Mouse (Mus musculus) ovary, adult 10 weeks (tissue): ENCODE results near the gene Speer4f1. TPM values are rescaled to one million over a fixed set of nuclear protein-coding genes. Genes with fewer than 3 reads are reported as not detected.

Source experiments
- polyA plus RNA-seq: library from polyadenylated mRNA; stranded (reverse); fragments of 350-450 nt; fragmentation: Illumina TruSeq; extraction: RNeasy Lipid Tissue Mini Kit (QIAGEN cat#74804); gene quantifications from one replicate; pipeline ENCODE4 v1.2.3, GENCODE M21; 2014

Gene Speer4f1
- not detected for polyA plus RNA-seq

GRCm38 (mm10) chr5:17475798-17476197 lies at the start of gene Speer4f1:
TSS of gene Speer4f1 (plus strand) at chr5:17476098.

Other genes starting within 250 kb of the Speer4f1 start
- not detected for gene Speer4f2, start 102.9 kb upstream of the Speer4f1 start, polyA plus RNA-seq
- gene Sema3c, start 98.2 kb downstream of the Speer4f1 start, polyA plus RNA-seq, result 295 TPM